26 mouse cellular contexts compared by ENCODE assay signal in the genomic region with DNA sequence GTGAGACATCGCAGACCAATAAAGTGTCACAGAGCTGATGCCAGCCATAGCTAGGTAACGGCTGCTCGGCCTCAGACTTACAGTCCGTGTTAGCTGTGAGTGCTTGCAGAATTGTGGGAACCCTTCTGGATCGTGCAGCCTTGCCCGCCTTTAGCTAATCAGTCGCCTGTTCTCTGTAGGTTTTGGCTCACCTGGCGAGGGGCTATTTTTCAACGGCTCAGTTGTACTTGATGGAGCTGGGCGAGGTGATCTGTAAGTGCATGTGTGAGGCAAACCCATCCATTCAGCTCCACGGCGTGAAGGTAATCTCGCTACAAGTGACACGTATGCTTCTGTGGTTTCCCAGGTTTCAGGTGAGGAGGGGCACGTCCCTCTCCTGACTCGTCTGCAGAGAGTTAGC. TPM values are rescaled to one million over a fixed set of nuclear protein-coding genes. Genes with fewer than 3 reads are reported as not detected.
DNase-seq lines count a peak whose midpoint lies in the region; ATAC-seq and TF ChIP-seq lines count a peak whose summit lies in the region.
"Had no signal": no experiment of that assay in that cellular context is flagged by ENCODE, and none has a peak within 500 bp of the region (broad histone marks: within the 10 kb centered on the region; RNA-seq: fewer than 3 reads in every experiment).

No protein-coding gene starts in this region.

- DNase-seq in heart, adult 11 months, result peak; percentile 85
- DNase-seq in heart, adult 9 months (ENCODE audit: low spot score in 2 of 2), result no peak
- peak; percentile 76 for DNase-seq in heart, embryonic 10.5 days (ENCODE audit: low spot score)
- no peak for DNase-seq in heart, adult 8-10 months (ENCODE audit: low spot score)
- peak; percentile 69 for DNase-seq in midbrain, embryonic 11.5 days (ENCODE audit: low spot score, missing footprints)
- DNase-seq in midbrain, embryonic 14.5 days, result no peak
- DNase-seq: adrenal gland, adult 2 months; adrenal gland, adult 8-10 months; adrenal gland, postnatal 10 days; adrenal gland, postnatal 14 days; adrenal gland, postnatal 25 days; adrenal gland, postnatal 36 days; B cell, adult 2 months; cerebellum, adult 11 months; cerebellum, adult 11-12 months had no signal

- H3K27ac ChIP-seq in heart, embryonic 10.5 days, result no peak overlapping the region
- H3K27ac ChIP-seq in intestine, postnatal 0 days (ENCODE audit: low read depth, low read length), result peak overlapping the region; percentile 7; the same call in 1 of the 2 replicates
- H3K27ac ChIP-seq in intestine, embryonic 15.5 days, result no peak overlapping the region
- H3K27ac ChIP-seq in midbrain, embryonic 11.5 days (ENCODE audit: low read depth, low read length), result no peak overlapping the region
- H3K27ac ChIP-seq in midbrain, embryonic 14.5 days (replicated peaks; ENCODE audit: low read depth, low read length), result no peak overlapping the region

- no peak overlapping the region for H3K9ac ChIP-seq in intestine, postnatal 0 days (ENCODE audit: low read depth, low read length)
- H3K9ac ChIP-seq in intestine, embryonic 15.5 days, result no peak overlapping the region
- H3K9ac ChIP-seq in midbrain, embryonic 11.5 days (ENCODE audit: low read length), result no peak overlapping the region
- no peak overlapping the region for H3K9ac ChIP-seq in midbrain, embryonic 14.5 days (replicated peaks; ENCODE audit: low read length)

- no peak for ATAC-seq in intestine, postnatal 0 days
- ATAC-seq in intestine, embryonic 15.5 days, result no peak
- no peak for ATAC-seq in midbrain, embryonic 11.5 days (ENCODE audit: low FRiP score)
- no peak for ATAC-seq in midbrain, embryonic 14.5 days (ENCODE audit: low FRiP score, low TSS enrichment)
- ATAC-seq: activated CD4-positive, CD25-positive, alpha-beta regulatory T cell, adult 4 months; CD4-positive, CD25-positive, alpha-beta regulatory T cell, adult 4 months; Patski had no signal

- peaks cover 90% of the 10 kb centered on the region for H3K36me3 ChIP-seq in heart, embryonic 10.5 days
- peaks cover 82% of the 10 kb centered on the region for H3K36me3 ChIP-seq in intestine, postnatal 0 days (ENCODE audit: control insufficient read depth, insufficient read depth)
- peaks cover 47% of the 10 kb centered on the region for H3K36me3 ChIP-seq in intestine, embryonic 15.5 days
- H3K36me3 ChIP-seq in midbrain, embryonic 11.5 days (ENCODE audit: control insufficient read depth, insufficient read depth, low read length), result peaks cover 27% of the 10 kb centered on the region
- H3K36me3 ChIP-seq in midbrain, embryonic 14.5 days (ENCODE audit: control insufficient read depth, insufficient read depth, low read length), result peaks cover 93% of the 10 kb centered on the region

- no peak overlapping the region for H3K4me2 ChIP-seq in intestine, postnatal 0 days (replicated peaks; ENCODE audit: low read depth)
- H3K4me2 ChIP-seq in intestine, embryonic 15.5 days (replicated peaks), result no peak overlapping the region
- H3K4me2 ChIP-seq in midbrain, embryonic 11.5 days, result no peak overlapping the region
- H3K4me2 ChIP-seq in midbrain, embryonic 14.5 days (ENCODE audit: low read length), result no peak overlapping the region

- no peak overlapping the region for H3K4me3 ChIP-seq in heart, embryonic 10.5 days
- H3K4me3 ChIP-seq in intestine, postnatal 0 days (ENCODE audit: low read depth, low read length), result no peak overlapping the region
- H3K4me3 ChIP-seq in intestine, embryonic 15.5 days (replicated peaks), result no peak overlapping the region
- H3K4me3 ChIP-seq in midbrain, embryonic 11.5 days (ENCODE audit: low read depth, low read length), result no peak overlapping the region
- H3K4me3 ChIP-seq in midbrain, embryonic 14.5 days (replicated peaks; ENCODE audit: low read depth, low read length), result no peak overlapping the region

- no peaks in the 10 kb centered on the region for H3K9me3 ChIP-seq in heart, embryonic 10.5 days
- no peaks in the 10 kb centered on the region for H3K9me3 ChIP-seq in intestine, postnatal 0 days (ENCODE audit: control insufficient read depth)
- no peaks in the 10 kb centered on the region for H3K9me3 ChIP-seq in intestine, embryonic 15.5 days
- H3K9me3 ChIP-seq in midbrain, embryonic 11.5 days (ENCODE audit: control insufficient read depth, low read length), result no peaks in the 10 kb centered on the region
- H3K9me3 ChIP-seq in midbrain, embryonic 14.5 days (ENCODE audit: control insufficient read depth, low read length), result no peaks in the 10 kb centered on the region
- H3K9me3 ChIP-seq: G1E had no signal

- no peaks in the 10 kb centered on the region for H3K4me1 ChIP-seq in heart, embryonic 10.5 days
- H3K4me1 ChIP-seq in intestine, postnatal 0 days (replicated peaks; ENCODE audit: control insufficient read depth, insufficient read depth, low read length), result no peaks in the 10 kb centered on the region
- no peaks in the 10 kb centered on the region for H3K4me1 ChIP-seq in intestine, embryonic 15.5 days (replicated peaks)
- no peaks in the 10 kb centered on the region for H3K4me1 ChIP-seq in midbrain, embryonic 11.5 days (ENCODE audit: control insufficient read depth, insufficient read depth, low read length)
- H3K4me1 ChIP-seq in midbrain, embryonic 14.5 days (ENCODE audit: control insufficient read depth, insufficient read depth, low read length), result no peaks in the 10 kb centered on the region

- no peaks in the 10 kb centered on the region for H3K27me3 ChIP-seq in heart, embryonic 10.5 days (ENCODE audit: insufficient read depth, poor library complexity, severe bottlenecking)
- no peaks in the 10 kb centered on the region for H3K27me3 ChIP-seq in intestine, postnatal 0 days (replicated peaks; ENCODE audit: control insufficient read depth, insufficient read depth, low read length)
- no peaks in the 10 kb centered on the region for H3K27me3 ChIP-seq in intestine, embryonic 15.5 days (replicated peaks)
- no peaks in the 10 kb centered on the region for H3K27me3 ChIP-seq in midbrain, embryonic 11.5 days (ENCODE audit: control insufficient read depth, insufficient read depth, low read length)
- H3K27me3 ChIP-seq in midbrain, embryonic 14.5 days (ENCODE audit: control insufficient read depth, insufficient read depth, low read length), result no peaks in the 10 kb centered on the region
- H3K27me3 ChIP-seq: CH12.LX, Patski had no signal

- no peak for TF ChIP-seq CTCF in intestine, postnatal 0 days (IDR thresholded peaks at IDR 0.05; ENCODE audit: low read depth)

- 92% methylated on average over 16 of the region's 16 CpGs for WGBS in heart, embryonic 10.5 days
- WGBS in intestine, postnatal 0 days, result 93% methylated on average over 16 of the region's 16 CpGs
- 93% methylated on average over 16 of the region's 16 CpGs for WGBS in intestine, embryonic 15.5 days
- 93% methylated on average over 16 of the region's 16 CpGs for WGBS in midbrain, embryonic 11.5 days
- WGBS in midbrain, embryonic 14.5 days, result 96% methylated on average over 16 of the region's 16 CpGs

RNA-seq across cellular contexts. Expression of gene Heatr6, which starts 20.2 kb away (rescaled TPM):
- polyA plus RNA-seq in heart, embryonic 10.5 days (2016; fragmentation: Nextera tagmentation; extraction: Ambion mirVana), result 16.1 and 19.9 TPM in 2 replicates
- total RNA-seq in heart, adult 8-10 months (2022), result 1 to 10 TPM; 5.7 to 7.9 (median 6.6) TPM
- 7.7 and 11.5 TPM in 2 replicates for polyA plus RNA-seq in intestine, postnatal 0 days (2015; fragmentation: Nextera tagmentation; extraction: Ambion mirVana)
- 19.1 and 19.7 TPM in 2 replicates for polyA plus RNA-seq in intestine, embryonic 15.5 days (2015; fragmentation: Nextera tagmentation; extraction: Ambion mirVana)
- 30.1 and 31.9 TPM in 2 replicates for polyA plus RNA-seq in midbrain, embryonic 11.5 days (2014; fragmentation: Nextera tagmentation; extraction: Ambion mirVana)
- polyA plus RNA-seq in midbrain, embryonic 14.5 days (2014; fragmentation: Nextera tagmentation; extraction: Ambion mirVana), result 36.6 and 37.2 TPM in 2 replicates

RNA-seq across cellular contexts. Expression of gene Wfdc21, which starts 27.0 kb away (rescaled TPM):
- not detected in 2 replicates for polyA plus RNA-seq in heart, embryonic 10.5 days (2016; fragmentation: Nextera tagmentation; extraction: Ambion mirVana)
- 1 to 10 TPM in 1 of 4 experiments, not detected in 3; 1.5 TPM for total RNA-seq in heart, adult 8-10 months (2022)
- polyA plus RNA-seq in intestine, postnatal 0 days (2015; fragmentation: Nextera tagmentation; extraction: Ambion mirVana), result not detected in 2 replicates
- polyA plus RNA-seq in intestine, embryonic 15.5 days (2015; fragmentation: Nextera tagmentation; extraction: Ambion mirVana), result 2.4 TPM in 1 of 2 replicates, not detected in the other
- not detected in 2 replicates for polyA plus RNA-seq in midbrain, embryonic 11.5 days (2014; fragmentation: Nextera tagmentation; extraction: Ambion mirVana)
- not detected in 2 replicates for polyA plus RNA-seq in midbrain, embryonic 14.5 days (2014; fragmentation: Nextera tagmentation; extraction: Ambion mirVana)
- total RNA-seq: adrenal gland, postnatal 25 days; ES-E14; G1E; MEL had no signal
- polyA plus RNA-seq: activated CD4-positive, CD25-positive, alpha-beta regulatory T cell, adult 4 months; brain, embryonic 14.5 days; C2C12; CD4-positive, CD25-positive, alpha-beta regulatory T cell, adult 4 months; G1E; Patski had no signal

Comparison
In these comparisons a context has a peak if more than half of its experiments do, and no peak if none do; other contexts are left out.
1. DNase-seq: peak in heart, adult 11 months (single experiment), heart, embryonic 10.5 days (single experiment) and midbrain, embryonic 11.5 days (single experiment); none in heart, adult 9 months (0 of 2), heart, adult 8-10 months (single experiment) and midbrain, embryonic 14.5 days (single experiment).